In the genomic region with DNA sequence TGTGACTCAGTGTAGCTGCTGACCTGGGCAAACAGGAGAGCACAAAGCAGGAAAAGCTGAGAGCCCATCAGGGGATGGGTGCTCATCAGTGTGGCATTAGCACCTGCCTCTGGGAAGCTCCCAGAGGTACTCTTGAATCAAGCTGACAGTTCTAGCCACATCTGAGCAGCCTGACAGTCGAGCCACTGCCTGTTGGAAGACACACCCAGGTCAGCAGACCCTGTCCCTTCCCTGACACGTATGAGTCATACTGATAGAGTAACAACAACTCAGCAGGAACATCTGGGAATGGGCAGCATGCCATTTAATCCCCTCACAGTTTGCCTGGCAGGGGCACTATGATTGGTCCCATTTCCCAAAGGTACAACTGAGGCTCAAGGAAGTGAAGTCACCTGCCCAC, we compare ENCODE assay signal across 23 mouse cellular contexts.
DNase-seq lines count a peak whose midpoint lies in the region; TF ChIP-seq lines count a peak whose summit lies in the region.
"Had no signal": no experiment of that assay in that cellular context is flagged by ENCODE, and none has a peak within 500 bp of the region (broad histone marks: within the 10 kb centered on the region; RNA-seq: fewer than 3 reads in every experiment).

No protein-coding gene starts in this region.

- H3K9me3 ChIP-seq in heart, embryonic 10.5 days, result no peaks in the 10 kb centered on the region
- H3K9me3 ChIP-seq: embryonic facial prominence, embryonic 10.5 days; embryonic facial prominence, embryonic 12.5 days; forebrain, embryonic 13.5 days; forebrain, embryonic 15.5 days had no signal

- H3K27ac ChIP-seq in heart, embryonic 10.5 days, result no peak overlapping the region
- H3K27ac ChIP-seq in layer of hippocampus, adult 2 months, result peak overlapping the region; percentile 83
- peak overlapping the region; percentile 69 for H3K27ac ChIP-seq in olfactory bulb, adult 2 months (ENCODE audit: insufficient read depth, low read depth, low read length)
- H3K27ac ChIP-seq: embryonic facial prominence, embryonic 10.5 days; embryonic facial prominence, embryonic 12.5 days; forebrain, embryonic 13.5 days had no signal

- WGBS in heart, embryonic 10.5 days, result 46% methylated on average over 2 of the region's 2 CpGs
- WGBS in olfactory bulb, adult 2 months, result 27% methylated on average over 2 of the region's 2 CpGs

- no peaks in the 10 kb centered on the region for H3K27me3 ChIP-seq in heart, embryonic 10.5 days (ENCODE audit: insufficient read depth, poor library complexity, severe bottlenecking)
- H3K27me3 ChIP-seq: embryonic facial prominence, embryonic 12.5 days; forebrain, embryonic 13.5 days; forebrain, embryonic 15.5 days; Patski had no signal

- TF ChIP-seq POLR2A in olfactory bulb, adult 2 months (IDR thresholded peaks at IDR 0.05; ENCODE audit: insufficient read depth, low read depth, low read length), result no peak

- no peaks in the 10 kb centered on the region for H3K36me3 ChIP-seq in heart, embryonic 10.5 days
- H3K36me3 ChIP-seq: embryonic facial prominence, embryonic 10.5 days; embryonic facial prominence, embryonic 12.5 days; forebrain, embryonic 15.5 days; G1E had no signal

- H3K4me1 ChIP-seq in heart, embryonic 10.5 days, result peaks cover 3% of the 10 kb centered on the region; the same call in 1 of the 2 replicates
- peaks cover 20% of the 10 kb centered on the region for H3K4me1 ChIP-seq in olfactory bulb, adult 2 months (ENCODE audit: control insufficient read depth, insufficient read depth, low read length)
- H3K4me1 ChIP-seq: embryonic facial prominence, embryonic 10.5 days; embryonic facial prominence, embryonic 12.5 days had no signal

- intact Hi-C loops in heart, postnatal 14 days (cut with DNase I), result no loop called here

- DNase-seq in heart, adult 11 months, result peak; percentile 93
- no peak for DNase-seq in heart, postnatal 14 days
- peak; percentile 6 to 24 for DNase-seq in heart, adult 9 months (ENCODE audit: low spot score in 2 of 2)
- no peak for DNase-seq in heart, embryonic 10.5 days (ENCODE audit: low spot score)
- DNase-seq in layer of hippocampus, adult 2 months (ENCODE audit: low spot score in 2 of 2), result no peak
- no peak for DNase-seq in layer of hippocampus, adult 9-11 months
- DNase-seq in ovary, postnatal 10 days (ENCODE audit: low spot score), result no peak
- DNase-seq: adrenal gland, adult 8-10 months; adrenal gland, postnatal 14 days; adrenal gland, postnatal 36 days; B cell, adult 2 months; cerebellum, adult 11-12 months; cerebellum, adult 2 months; cerebellum, adult 9-10 months; cerebellum, postnatal 10 days; cerebellum, postnatal 25 days had no signal

- TF ChIP-seq CTCF in layer of hippocampus, adult 2 months (conservative IDR thresholded peaks at IDR 0.05), result no peak
- TF ChIP-seq CTCF in olfactory bulb, adult 2 months (IDR thresholded peaks at IDR 0.05; ENCODE audit: insufficient read depth, low read depth, low read length), result no peak

- no peak overlapping the region for H3K4me3 ChIP-seq in heart, embryonic 10.5 days
- H3K4me3 ChIP-seq in layer of hippocampus, adult 2 months, result no peak overlapping the region
- H3K4me3 ChIP-seq in olfactory bulb, adult 2 months (ENCODE audit: insufficient read depth, low read depth, low read length), result no peak overlapping the region
- H3K4me3 ChIP-seq: embryonic facial prominence, embryonic 10.5 days; embryonic facial prominence, embryonic 12.5 days; forebrain, embryonic 13.5 days; forebrain, embryonic 15.5 days had no signal

Comparison
In these comparisons a context has a peak if more than half of its experiments do, and no peak if none do; other contexts are left out.
1. DNase-seq: peak in heart, adult 11 months (single experiment) and heart, adult 9 months (2 of 2); none in heart, postnatal 14 days (0 of 2), heart, embryonic 10.5 days (single experiment), layer of hippocampus, adult 2 months (0 of 2), layer of hippocampus, adult 9-11 months (single experiment) and ovary, postnatal 10 days (single experiment).